Mouse (Mus musculus): Measurements from ENCODE around the gene Glrx2. TPM values are rescaled to one million over a fixed set of nuclear protein-coding genes. Genes with fewer than 3 reads are reported as not detected.
A peak's percentile ranks its signal among the peaks of the same experiment; 100 is the strongest.
"Not testable (repeated sequence)": the region's sequence is repeated elsewhere in the genome, so short reads cannot be mapped to it uniquely, and the experiment has no call there.

Glrx2 gene
- total RNA-seq (2017), result 11.3 to 39.8 TPM (median 23.3 TPM) in 3 replicates

DNA sequence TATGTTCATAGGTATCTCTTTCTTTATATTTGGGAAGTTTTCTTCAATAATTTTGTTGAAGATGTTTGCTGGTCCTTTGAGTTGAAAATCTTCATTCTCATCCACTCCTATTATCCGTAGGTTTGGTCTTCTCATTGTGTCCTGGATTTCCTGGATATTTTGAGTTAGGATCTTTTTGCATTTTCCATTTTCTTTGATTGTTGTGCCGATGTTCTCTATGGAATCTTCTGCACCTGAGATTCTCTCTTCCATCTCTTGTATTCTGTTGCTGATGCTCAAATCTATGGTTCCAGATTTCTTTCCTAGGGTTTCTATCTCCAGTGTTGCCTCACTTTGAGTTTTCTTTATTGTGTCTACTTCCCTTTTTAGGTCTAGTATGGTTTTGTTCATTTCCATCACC, at the start of gene Glrx2:
TSS of gene Glrx2 (plus strand) at position 301 of the 400 bp plus-strand sequence.
- not testable (repeated sequence) for ATAC-seq (replicated peaks; ENCODE audit: insufficient number of reproducible peaks, low FRiP score, low TSS enrichment, poor library complexity, severe bottlenecking)

DNA sequence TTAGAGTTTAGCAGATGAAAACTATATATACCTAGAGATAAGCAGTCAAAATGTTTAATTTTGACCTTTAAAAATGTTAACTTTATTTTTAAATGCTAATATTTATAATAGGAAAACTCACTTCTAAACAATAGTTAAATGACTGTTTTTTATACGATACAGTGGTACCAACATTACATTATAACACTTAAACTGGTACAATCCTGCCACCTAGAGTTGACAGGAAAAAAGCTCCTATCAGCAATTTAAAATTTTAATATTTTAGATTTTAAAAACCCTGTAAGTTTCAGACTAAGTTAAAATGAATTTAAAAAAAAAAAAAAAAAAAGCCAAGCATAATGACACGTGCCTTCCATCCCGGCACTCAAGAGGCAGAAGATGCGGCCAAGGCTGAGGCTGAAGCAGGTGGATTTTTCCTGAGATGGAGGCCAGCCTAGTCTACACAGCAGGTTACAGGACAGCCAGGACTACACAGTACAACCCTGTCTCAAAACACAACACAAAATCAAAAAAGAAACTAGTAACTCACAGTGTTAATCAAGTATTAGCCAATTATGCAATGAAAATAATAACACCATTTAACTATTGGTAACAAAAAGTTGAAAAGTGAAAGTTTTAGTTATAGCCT, 40.3 kb upstream of the Glrx2 start:
- no peak for ATAC-seq (replicated peaks; ENCODE audit: insufficient number of reproducible peaks, low FRiP score, low TSS enrichment, poor library complexity, severe bottlenecking)

DNA sequence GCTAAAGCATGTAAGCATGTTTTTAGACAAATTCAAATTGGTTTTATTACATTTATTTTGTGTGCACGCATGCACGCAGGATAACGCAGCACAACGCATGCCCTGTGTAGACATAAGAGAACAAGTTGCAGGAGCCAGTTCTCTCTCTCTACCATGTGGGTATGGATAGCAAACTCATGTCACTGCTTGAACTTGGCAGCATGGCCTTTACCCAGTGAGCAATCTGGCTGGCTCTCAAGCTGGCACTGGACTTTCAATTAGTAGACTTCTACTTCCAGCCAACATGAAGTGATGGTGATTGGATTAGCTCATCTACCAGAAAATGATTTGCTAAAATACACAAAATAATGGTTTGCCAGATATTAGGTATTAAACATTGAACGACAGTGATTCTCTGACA, 35.0 kb upstream of the Glrx2 start:
- ATAC-seq (replicated peaks; ENCODE audit: insufficient number of reproducible peaks, low FRiP score, low TSS enrichment, poor library complexity, severe bottlenecking), result no peak

DNA sequence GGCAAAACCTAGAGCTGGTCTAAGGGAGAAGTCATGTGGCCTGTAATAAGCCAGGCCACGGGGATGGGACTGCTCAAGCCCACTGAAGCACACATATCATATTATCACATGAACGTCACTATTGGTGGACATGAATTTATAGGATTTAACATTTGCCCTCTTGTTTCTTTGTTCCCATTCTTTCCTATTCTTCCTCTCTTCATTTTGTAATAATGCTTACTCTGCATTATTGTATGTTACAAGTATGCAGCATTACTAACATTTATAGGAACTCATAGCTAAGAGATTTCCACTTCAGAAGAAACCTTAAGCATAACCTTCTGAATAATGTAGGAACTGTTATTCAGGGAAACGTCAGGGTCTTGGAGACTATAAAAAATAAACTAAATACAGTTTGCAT, 31.3 kb upstream of the Glrx2 start:
- ATAC-seq (replicated peaks; ENCODE audit: insufficient number of reproducible peaks, low FRiP score, low TSS enrichment, poor library complexity, severe bottlenecking), result no peak

DNA sequence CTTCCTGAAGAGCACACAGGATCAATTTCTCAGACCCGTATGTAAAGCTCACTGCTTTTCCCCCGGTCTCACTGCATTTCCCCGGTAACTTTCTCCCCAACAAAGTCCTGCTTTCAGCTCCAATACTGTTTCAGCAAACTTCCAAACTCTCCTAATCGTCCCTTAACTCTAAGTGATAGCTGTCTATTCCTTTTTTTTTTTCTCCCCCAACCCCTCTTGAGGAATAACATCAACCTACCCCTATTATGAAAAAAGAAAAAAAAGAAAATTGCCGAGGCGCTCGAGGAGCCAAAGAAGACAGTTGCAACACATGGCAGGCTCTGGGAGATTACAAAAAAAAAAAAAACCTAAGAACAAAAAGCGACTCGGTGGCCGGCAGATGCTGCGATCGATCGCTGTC, 14.4 kb upstream of the Glrx2 start:
- no peak for ATAC-seq (replicated peaks; ENCODE audit: insufficient number of reproducible peaks, low FRiP score, low TSS enrichment, poor library complexity, severe bottlenecking)

GRCm38 (mm10) chr1:143702141-143702740, 13.9 kb upstream of the Glrx2 start:
- peak; percentile 49 for ATAC-seq (replicated peaks; ENCODE audit: insufficient number of reproducible peaks, low FRiP score, low TSS enrichment, poor library complexity, severe bottlenecking)

DNA sequence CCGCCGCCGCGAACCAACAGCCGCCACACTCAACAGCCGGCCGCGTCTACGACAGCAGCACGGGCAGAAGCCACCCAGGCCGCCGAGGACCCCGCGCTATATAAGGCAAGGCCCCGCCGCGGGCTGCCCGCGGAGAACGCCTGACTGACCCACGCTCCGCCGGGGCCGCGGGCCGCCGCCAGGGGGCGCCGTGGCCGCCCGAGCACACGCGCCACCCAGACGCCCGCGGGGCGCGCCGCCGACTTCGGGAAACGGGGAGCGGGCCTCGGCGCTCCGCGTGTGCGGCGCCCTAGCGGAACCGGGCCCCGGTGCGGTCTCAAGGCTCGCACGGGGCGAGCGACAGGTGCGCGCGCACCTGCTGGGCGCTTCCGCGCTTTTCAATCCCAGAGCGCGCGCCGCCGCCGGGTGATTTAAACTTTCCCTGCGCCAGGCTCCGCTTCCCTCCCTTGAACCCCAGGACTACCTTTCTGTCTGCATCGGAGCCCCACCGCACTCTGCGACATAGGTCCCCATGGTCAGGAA, 13.3 kb upstream of the Glrx2 start, which contains the start of gene Cdc73:
TSS of gene Cdc73 (minus strand) at position 153 of the 522 bp plus-strand sequence.
- ATAC-seq (replicated peaks; ENCODE audit: insufficient number of reproducible peaks, low FRiP score, low TSS enrichment, poor library complexity, severe bottlenecking), result peak; percentile 94

- no peak for ATAC-seq (replicated peaks; ENCODE audit: insufficient number of reproducible peaks, low FRiP score, low TSS enrichment, poor library complexity, severe bottlenecking)
These were observed 9.1 kb upstream of the Glrx2 start for GRCm38 (mm10) chr1:143707006-143707405.

GRCm38 (mm10) chr1:143708361-143708760, 7.8 kb upstream of the Glrx2 start:
- no peak for ATAC-seq (replicated peaks; ENCODE audit: insufficient number of reproducible peaks, low FRiP score, low TSS enrichment, poor library complexity, severe bottlenecking)

- peak; percentile 50 for ATAC-seq (replicated peaks; ENCODE audit: insufficient number of reproducible peaks, low FRiP score, low TSS enrichment, poor library complexity, severe bottlenecking)
These were observed 6.0 kb upstream of the Glrx2 start for GRCm38 (mm10) chr1:143709966-143710626.

GRCm38 (mm10) chr1:143710627-143710976, 5.5 kb upstream of the Glrx2 start:
- ATAC-seq (replicated peaks; ENCODE audit: insufficient number of reproducible peaks, low FRiP score, low TSS enrichment, poor library complexity, severe bottlenecking), result no peak

- no peak for ATAC-seq (replicated peaks; ENCODE audit: insufficient number of reproducible peaks, low FRiP score, low TSS enrichment, poor library complexity, severe bottlenecking)
These were observed 8.4 kb downstream of the Glrx2 start for GRCm38 (mm10) chr1:143724456-143725064.

DNA sequence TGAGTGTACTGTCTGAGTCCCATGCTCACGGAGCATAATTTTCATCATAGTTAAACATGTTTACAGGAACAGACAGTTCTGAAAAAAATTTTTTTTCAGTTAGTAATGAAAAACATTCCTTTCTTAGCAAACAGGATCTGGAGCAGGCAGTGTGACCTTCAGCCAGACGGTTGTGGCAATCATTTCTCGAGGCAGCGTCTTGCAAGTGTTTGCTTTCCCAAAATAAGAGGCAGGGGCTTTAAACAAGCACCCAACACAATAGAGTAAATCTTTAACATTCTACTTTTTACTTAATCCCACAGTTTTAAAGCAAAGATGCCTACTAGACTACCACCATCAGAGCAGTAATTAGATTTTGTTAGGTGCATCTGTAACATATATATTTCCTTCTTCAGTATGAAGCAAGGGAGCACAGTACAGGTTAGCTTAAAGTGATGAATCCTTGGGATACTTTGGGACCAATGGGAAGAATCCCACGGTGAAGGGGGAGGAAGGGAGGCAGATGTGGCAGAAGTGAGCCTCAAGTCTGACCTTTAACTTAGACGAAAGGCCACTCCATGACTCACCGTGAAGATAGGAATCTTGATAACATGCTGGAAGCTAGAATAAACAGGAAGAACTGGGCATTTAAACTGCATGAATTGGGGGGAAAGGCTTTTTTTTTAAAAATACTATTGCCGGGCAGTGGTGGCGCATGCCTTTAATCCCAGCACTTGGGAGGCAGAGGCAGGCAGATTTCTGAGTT, 11.7 kb downstream of the Glrx2 start:
- no peak for ATAC-seq (replicated peaks; ENCODE audit: insufficient number of reproducible peaks, low FRiP score, low TSS enrichment, poor library complexity, severe bottlenecking)

- ATAC-seq (replicated peaks; ENCODE audit: insufficient number of reproducible peaks, low FRiP score, low TSS enrichment, poor library complexity, severe bottlenecking), result 0 out of 2 replicates have a peak, but pooled peaks have one; percentile 61
These were observed 14.8 kb downstream of the Glrx2 start for GRCm38 (mm10) chr1:143730899-143731298.

DNA sequence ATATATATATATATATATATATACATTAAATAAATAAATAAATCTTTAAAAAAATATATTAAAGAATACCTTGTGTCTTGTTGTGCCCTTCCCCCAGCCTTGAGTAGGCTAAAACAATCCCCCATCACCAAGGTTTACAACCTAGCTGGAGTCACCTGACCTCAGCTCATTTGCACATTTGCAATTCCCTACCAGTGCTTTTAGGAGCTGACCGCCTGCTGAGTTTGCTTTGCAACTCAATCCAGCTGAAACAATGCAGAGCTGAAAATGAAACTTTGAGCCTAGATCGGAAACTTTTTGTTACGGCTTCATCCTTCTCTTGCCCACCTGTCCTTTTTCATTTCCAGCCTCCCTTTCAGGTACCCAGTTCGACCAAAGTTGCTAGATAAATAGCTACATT, 15.6 kb downstream of the Glrx2 start:
- no peak for ATAC-seq (replicated peaks; ENCODE audit: insufficient number of reproducible peaks, low FRiP score, low TSS enrichment, poor library complexity, severe bottlenecking)

DNA sequence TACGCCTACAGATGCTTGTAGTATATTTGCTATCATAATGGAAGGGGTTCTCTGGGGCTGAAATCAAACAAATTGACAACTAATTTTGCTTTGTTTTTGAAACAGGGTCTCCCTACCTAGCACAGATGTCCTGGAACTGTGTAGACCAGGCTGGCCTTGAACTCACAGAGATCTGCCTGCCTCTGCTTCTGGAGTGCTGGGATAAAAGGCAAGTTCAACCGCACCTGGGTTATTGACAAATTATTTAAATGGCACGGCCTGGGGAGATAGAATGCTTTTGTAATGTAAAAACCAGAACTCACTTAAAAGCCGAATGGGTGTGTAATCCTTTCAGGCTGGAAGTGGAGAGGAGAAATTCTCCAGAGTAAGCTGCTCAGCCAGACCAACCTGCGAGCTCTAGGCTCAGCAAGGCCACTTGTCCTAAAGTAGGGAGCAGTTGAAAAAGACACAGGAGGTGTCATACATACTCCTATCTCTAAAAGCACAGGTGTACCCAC, 17.8 kb downstream of the Glrx2 start:
- no peak for ATAC-seq (replicated peaks; ENCODE audit: insufficient number of reproducible peaks, low FRiP score, low TSS enrichment, poor library complexity, severe bottlenecking)

DNA sequence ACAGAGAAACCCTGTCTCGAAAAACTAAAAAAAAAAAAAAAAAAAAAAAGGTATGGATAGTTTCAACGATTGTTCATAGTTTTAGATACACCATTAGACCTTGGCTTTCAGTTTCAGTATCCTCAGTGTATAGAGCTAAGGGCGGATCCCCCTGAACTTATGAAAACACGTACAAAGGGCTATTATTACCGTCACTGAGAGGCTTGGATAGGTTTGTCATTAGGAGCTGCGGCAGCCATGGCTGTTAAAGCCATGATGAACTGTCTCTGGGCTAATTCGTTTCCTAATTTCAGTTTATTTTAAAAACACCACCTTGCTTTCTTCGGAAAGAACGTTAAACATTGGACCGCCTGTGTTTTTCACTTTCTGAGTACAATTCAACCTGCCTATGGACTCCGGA, 22.7 kb downstream of the Glrx2 start:
- ATAC-seq (replicated peaks; ENCODE audit: insufficient number of reproducible peaks, low FRiP score, low TSS enrichment, poor library complexity, severe bottlenecking), result peak; percentile 65

All from monocyte, adult 5-6 weeks (primary cell).